Mouse (Mus musculus) midbrain, embryonic 11.5 days (tissue): Measurements from ENCODE around the gene Gabrg2. TPM values are rescaled to one million over a fixed set of nuclear protein-coding genes. Genes with fewer than 3 reads are reported as not detected.

Experiments
- ATAC-seq: fragments of 200-750 bp; cut with Nextera tagmentation; 2 replicates; pipeline ENCODE4 v1.8.0; 2017; ENCODE audit warnings: moderate TSS enrichment, moderate library complexity; ENCODE audit not compliant: low FRiP score
- DNase-seq: peaks from one replicate; pipeline ENCODE4 v3.0.0; 2015; ENCODE audit warnings: low spot score; ENCODE audit errors: missing footprints
- H3K27ac ChIP-seq: fragments of 300-500 bp; sonication (generic); 2 replicates; pipeline ENCODE4 v1.5.1; 2014; ENCODE audit warnings: low read depth, low read length
- H3K27me3 ChIP-seq: fragments of 300-500 bp; sonication (generic); 2 replicates; pipeline ENCODE4 v1.6.1; 2014; ENCODE audit warnings: mild to moderate bottlenecking, low read length, moderate library complexity, mixed read lengths; ENCODE audit not compliant: control insufficient read depth, insufficient read depth
- H3K36me3 ChIP-seq: fragments of 300-500 bp; sonication (generic); 2 replicates; pipeline ENCODE4 v1.6.1; 2014; ENCODE audit warnings: mild to moderate bottlenecking, low read length, moderate library complexity, mixed read lengths; ENCODE audit not compliant: control insufficient read depth, insufficient read depth
- H3K4me1 ChIP-seq: fragments of 300-500 bp; sonication (generic); 2 replicates; pipeline ENCODE4 v1.6.1; 2014; ENCODE audit warnings: low read length; ENCODE audit not compliant: control insufficient read depth, insufficient read depth
- H3K4me2 ChIP-seq: fragments of 300-500 bp; sonication (generic); 2 replicates; pipeline ENCODE4 v1.6.1; 2014; ENCODE audit warnings: mild to moderate bottlenecking, moderate library complexity
- H3K4me3 ChIP-seq: fragments of 300-500 bp; sonication (generic); 2 replicates; pipeline ENCODE4 v1.5.1; 2014; ENCODE audit warnings: low read depth, low read length
- H3K9ac ChIP-seq: fragments of 300-500 bp; sonication (generic); 2 replicates; pipeline ENCODE4 v1.6.1; 2014; ENCODE audit warnings: low read length
- H3K9me3 ChIP-seq: fragments of 300-500 bp; sonication (generic); 2 replicates; pipeline ENCODE4 v1.6.1; 2016; ENCODE audit warnings: low read length; ENCODE audit not compliant: control insufficient read depth
- WGBS: fragments of 180-500 bp; shearing (Covaris S2); extraction: QIAGEN DNeasy Blood & Tissue Kit; methylation state at CpG from one replicate; pipeline ENCODE4 v1.1.7; 2014; 5-methylcytosine and 5-hydroxymethylcytosine counted together
- polyA plus RNA-seq: library from polyadenylated mRNA; unstranded; fragments of >200 nt; fragmentation: Nextera tagmentation; extraction: Ambion mirVana; gene quantifications from 2 replicates; pipeline ENCODE4 v1.2.1, GENCODE M21; 2014

Gene Gabrg2
- polyA plus RNA-seq, 1 experiment from 2014 or later = 25.6 TPM

- ATAC-seq = no peak
- no peak overlapping the region for H3K4me2 ChIP-seq
- 62% methylated on average over 2 of the region's 2 CpGs for WGBS
- H3K27ac ChIP-seq = no peak overlapping the region
- no peak overlapping the region for H3K9ac ChIP-seq
- no peaks in the 10 kb centered on the region for H3K4me1 ChIP-seq
- H3K9me3 ChIP-seq = no peaks in the 10 kb centered on the region
- H3K27me3 ChIP-seq = no peaks in the 10 kb centered on the region
- DNase-seq = no peak
- no peaks in the 10 kb centered on the region for H3K36me3 ChIP-seq
- H3K4me3 ChIP-seq = no peak overlapping the region
Measured at GRCm38 (mm10) chr11:41937979-41938378, 62.7 kb downstream of the Gabrg2 start.

- no peak for DNase-seq
- no peak for ATAC-seq
- Histone ChIP-seq H3K9me3 (no peaks in the 10 kb centered on the region), H3K36me3 (no peaks in the 10 kb centered on the region), H3K9ac (no peak overlapping the region), H3K27ac (no peak overlapping the region), H3K4me3 (no peak overlapping the region), H3K4me1 (no peaks in the 10 kb centered on the region), H3K27me3 (no peaks in the 10 kb centered on the region), H3K4me2 (no peak overlapping the region)
Measured at GRCm38 (mm10) chr11:41918864-41919263, 81.8 kb downstream of the Gabrg2 start.

GRCm38 (mm10) chr11:41914066-41914465, 86.6 kb downstream of the Gabrg2 start:
- Histone ChIP-seq H3K36me3 (no peaks in the 10 kb centered on the region), H3K4me1 (no peaks in the 10 kb centered on the region), H3K9me3 (no peaks in the 10 kb centered on the region), H3K9ac (no peak overlapping the region), H3K27me3 (no peaks in the 10 kb centered on the region), H3K4me2 (no peak overlapping the region), H3K4me3 (no peak overlapping the region), H3K27ac (no peak overlapping the region)
- ATAC-seq (no peak), DNase-seq (peak; percentile 71)
- 29% methylated on average over 6 of the region's 6 CpGs for WGBS

GRCm38 (mm10) chr11:41903661-41904060, 97.0 kb downstream of the Gabrg2 start:
- Histone ChIP-seq H3K27ac (no peak overlapping the region), H3K4me2 (no peak overlapping the region), H3K4me3 (no peak overlapping the region), H3K27me3 (no peaks in the 10 kb centered on the region), H3K36me3 (no peaks in the 10 kb centered on the region), H3K4me1 (no peaks in the 10 kb centered on the region), H3K9ac (no peak overlapping the region), H3K9me3 (no peaks in the 10 kb centered on the region)
- ATAC-seq = no peak
- DNase-seq = peak; percentile 72
- WGBS = 87% methylated on average over 2 of the region's 2 CpGs

Other genes starting within 250 kb of the Gabrg2 start
- gene Gabra1, start 182.1 kb upstream of the Gabrg2 start, polyA plus RNA-seq = 2.9 and 3.4 TPM in 2 replicates